Mouse (Mus musculus) cerebellum, adult 2 months (tissue): ENCODE measurements around the gene Cox8c.

Source experiments
- CTCF ChIP-seq: fragments of 200-500 bp; IDR thresholded peaks from 2 replicates; pipeline ENCODE4 v1.5.1; 2011; ENCODE audit warnings: low read depth, mild to moderate bottlenecking, control low read depth, low read length, moderate library complexity, borderline replicate concordance; ENCODE audit not compliant: insufficient read depth
- POLR2A ChIP-seq: fragments of 200-500 bp; IDR thresholded peaks from 2 replicates; pipeline ENCODE4 v1.6.1; 2011; ENCODE audit warnings: low read length, control low read depth, borderline replicate concordance; ENCODE audit not compliant: insufficient read depth

DNA sequence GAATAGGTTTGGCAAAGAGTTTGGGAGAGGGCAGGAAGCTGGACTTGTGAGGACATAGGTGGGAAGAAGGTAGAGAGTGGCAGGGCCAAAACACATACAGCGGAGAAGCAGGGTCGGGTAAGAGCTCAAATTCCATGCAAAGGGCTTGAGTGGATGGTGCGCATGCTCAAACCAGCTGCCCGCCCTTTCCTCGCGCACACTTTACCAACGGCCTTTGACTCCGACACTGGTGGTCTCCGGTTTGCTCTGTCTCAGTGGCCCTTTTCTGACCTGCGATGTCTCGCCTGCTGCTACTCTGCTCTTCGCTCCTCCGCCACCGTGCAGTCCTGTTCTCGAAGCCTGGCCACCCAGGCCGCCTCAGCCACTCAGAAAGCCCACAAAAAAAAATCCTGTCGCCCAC, at the start of gene Cox8c:
- no peak for TF ChIP-seq CTCF
- no peak for TF ChIP-seq POLR2A
